Mouse (Mus musculus) olfactory bulb, adult 2 months (tissue): ENCODE data around the gene Hsf4.

Source experiments
- CTCF ChIP-seq: fragments of 200-500 bp; IDR thresholded peaks from 2 replicates; pipeline ENCODE4 v1.5.1; 2012; ENCODE audit warnings: low read depth, mild to moderate bottlenecking, low read length, moderate library complexity; ENCODE audit not compliant: insufficient read depth
- POLR2A ChIP-seq: fragments of 200-500 bp; IDR thresholded peaks from 2 replicates; pipeline ENCODE4 v1.6.1; 2012; ENCODE audit warnings: mild to moderate bottlenecking, low read depth, low read length, moderate library complexity; ENCODE audit not compliant: insufficient read depth

- TF ChIP-seq CTCF (no peak), POLR2A (no peak)
These were observed 16.7 kb upstream of the Hsf4 start for GRCm38 (mm10) chr8:105252680-105253537.
